Mouse (Mus musculus) heart, embryonic 10.5 days (tissue): ENCODE measurements at regions not wholly inside any gene's neighbourhood (a gene's known extent, or its start where the extent isn't known, plus 50 kb on each side); places are given as distances from the start of the nearest gene placed in this dataset.

Experiments used
- DNase-seq: peaks from one replicate; pipeline ENCODE4 v3.0.0-alpha.2; 2017; ENCODE audit warnings: low spot score
- H3K27ac ChIP-seq: fragments of 300-500 bp; sonication (generic); 2 replicates; pipeline ENCODE4 v1.5.1; 2016; ENCODE audit warnings: mild to moderate bottlenecking
- H3K27me3 ChIP-seq: fragments of 300-500 bp; sonication (generic); 2 replicates; pipeline ENCODE4 v1.6.1; 2016; ENCODE audit warnings: mild to moderate bottlenecking; ENCODE audit not compliant: poor library complexity, insufficient read depth, severe bottlenecking
- H3K36me3 ChIP-seq: fragments of 300-500 bp; sonication (generic); 2 replicates; pipeline ENCODE4 v1.6.1; 2016; ENCODE audit warnings: mild to moderate bottlenecking, moderate library complexity
- H3K4me1 ChIP-seq: fragments of 300-500 bp; sonication (generic); 2 replicates; pipeline ENCODE4 v1.6.1; 2016; ENCODE audit warnings: mild to moderate bottlenecking
- H3K4me3 ChIP-seq: fragments of 300-500 bp; sonication (generic); 2 replicates; pipeline ENCODE4 v1.5.1; 2016; ENCODE audit warnings: mild to moderate bottlenecking, moderate library complexity
- H3K9me3 ChIP-seq: fragments of 300-500 bp; sonication (generic); 2 replicates; pipeline ENCODE4 v1.6.1; 2016; ENCODE audit warnings: mild to moderate bottlenecking, moderate library complexity
- WGBS: fragments of 180-500 bp; shearing (Covaris S2); methylation state at CpG from one replicate; pipeline ENCODE4 v1.1.7; 2016; 5-methylcytosine and 5-hydroxymethylcytosine counted together

DNA sequence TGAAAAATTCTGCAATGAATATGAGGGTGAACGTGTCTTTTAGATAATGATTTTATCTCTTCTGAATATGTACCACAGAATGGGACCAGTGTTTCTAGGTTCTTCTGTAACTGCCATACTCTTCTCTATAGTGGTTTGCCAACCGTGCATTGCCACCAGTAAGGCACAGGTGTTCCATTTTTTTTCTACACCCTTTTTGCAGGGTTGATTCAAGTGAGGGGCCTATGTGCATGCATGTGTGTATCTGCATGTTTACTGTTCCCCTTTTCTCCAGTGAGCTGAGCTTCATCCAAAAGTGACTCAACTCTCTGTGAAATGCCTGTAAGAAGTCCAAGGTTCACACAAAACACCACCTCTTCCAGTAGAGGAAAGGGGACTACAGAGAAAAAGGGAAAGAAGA is 467.7 kb downstream of the Gsdmc2 start:
- H3K9me3 ChIP-seq = no peaks in the 10 kb centered on the region
- H3K27me3 ChIP-seq = no peaks in the 10 kb centered on the region
- 72% methylated on average over 2 of the region's 2 CpGs for WGBS
- no peak for DNase-seq
- H3K27ac ChIP-seq = no peak overlapping the region
- H3K4me3 ChIP-seq = no peak overlapping the region
- H3K36me3 ChIP-seq = no peaks in the 10 kb centered on the region
- no peaks in the 10 kb centered on the region for H3K4me1 ChIP-seq

DNA sequence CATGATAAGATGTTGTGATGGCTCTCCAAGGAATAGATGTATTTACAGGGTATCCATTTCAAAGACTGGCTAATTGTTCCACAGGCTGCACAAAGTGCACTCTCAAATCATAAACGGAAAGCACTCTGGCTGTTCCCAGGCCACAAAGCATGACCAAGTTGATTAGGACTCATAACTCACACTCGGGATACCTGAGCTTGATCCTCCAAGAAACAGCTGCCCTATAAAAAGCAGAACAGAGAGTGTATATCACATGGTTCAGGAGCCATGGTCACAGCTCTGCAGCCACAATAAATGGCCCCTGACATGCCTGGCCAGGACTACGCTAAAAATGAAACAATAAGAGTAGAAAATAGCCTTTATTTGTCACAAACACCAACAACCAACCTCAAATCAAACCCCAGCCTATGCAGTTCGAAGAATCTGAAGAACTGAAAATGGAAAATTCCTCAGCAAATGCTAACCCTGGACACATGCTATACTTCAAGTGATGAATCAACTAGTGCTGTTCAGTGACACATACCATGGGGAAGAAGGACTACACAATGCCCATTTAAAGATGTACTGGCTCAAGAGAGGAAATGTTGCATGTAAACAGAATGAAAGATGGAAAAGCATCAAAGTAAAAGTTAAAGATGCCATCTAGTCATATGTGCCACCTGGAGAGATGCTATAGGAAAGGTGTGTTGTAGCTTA is 473.5 kb downstream of the Gsdmc2 start:
- Histone ChIP-seq H3K9me3 (no peaks in the 10 kb centered on the region), H3K4me3 (no peak overlapping the region), H3K27me3 (no peaks in the 10 kb centered on the region), H3K36me3 (no peaks in the 10 kb centered on the region), H3K27ac (no peak overlapping the region), H3K4me1 (no peaks in the 10 kb centered on the region)
- no peak for DNase-seq
- WGBS = 80% methylated on average over 4 of the region's 4 CpGs

DNA sequence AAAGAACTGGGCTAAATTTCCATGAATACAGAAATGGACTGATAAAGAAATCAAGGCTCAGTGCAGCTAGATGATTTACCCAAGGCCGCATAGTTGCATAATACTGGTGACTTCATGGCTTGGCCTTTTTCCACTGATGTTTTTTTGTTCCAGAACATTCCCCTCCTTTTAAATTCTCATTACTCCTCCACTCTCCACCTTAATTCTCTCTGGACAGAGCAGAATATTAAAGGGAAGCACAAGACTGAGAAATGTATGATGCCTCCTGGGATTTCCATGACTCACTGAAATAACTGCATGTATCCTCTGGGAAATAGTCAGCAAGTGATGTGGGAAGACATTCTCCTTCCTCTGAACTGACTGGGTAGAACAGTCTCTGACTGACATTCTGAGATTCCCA is 480.5 kb downstream of the Gsdmc2 start:
- DNase-seq = no peak
- no peaks in the 10 kb centered on the region for H3K4me1 ChIP-seq
- no peaks in the 10 kb centered on the region for H3K27me3 ChIP-seq
- no peaks in the 10 kb centered on the region for H3K9me3 ChIP-seq
- no peak overlapping the region for H3K4me3 ChIP-seq
- H3K27ac ChIP-seq = no peak overlapping the region
- no peaks in the 10 kb centered on the region for H3K36me3 ChIP-seq
- WGBS = 70% methylated on average over 1 of the region's 1 CpGs

DNA sequence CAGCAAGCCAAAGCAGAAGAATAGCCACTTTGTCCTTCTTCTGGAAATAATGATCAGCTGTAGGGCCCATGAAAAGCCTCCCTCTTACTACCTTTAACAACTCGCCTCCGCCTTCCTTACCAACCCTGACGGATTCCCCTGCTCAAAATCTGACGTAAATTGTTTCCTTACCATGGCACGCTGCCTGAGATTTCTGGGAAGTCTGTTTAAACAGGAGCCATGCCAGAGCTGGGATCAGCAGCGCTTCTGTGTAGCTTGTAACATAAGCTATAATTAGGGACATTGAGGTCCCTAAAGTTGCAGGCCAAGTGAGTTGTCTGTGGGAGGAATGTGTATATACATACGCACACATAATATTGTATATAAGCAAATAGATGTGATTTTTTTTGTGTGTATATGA is 484.6 kb downstream of the Gsdmc2 start:
- Histone ChIP-seq H3K27me3 (no peaks in the 10 kb centered on the region), H3K4me3 (no peak overlapping the region), H3K36me3 (no peaks in the 10 kb centered on the region), H3K4me1 (no peaks in the 10 kb centered on the region), H3K27ac (no peak overlapping the region), H3K9me3 (no peaks in the 10 kb centered on the region)
- WGBS = 73% methylated on average over 7 of the region's 7 CpGs
- DNase-seq = no peak

DNA sequence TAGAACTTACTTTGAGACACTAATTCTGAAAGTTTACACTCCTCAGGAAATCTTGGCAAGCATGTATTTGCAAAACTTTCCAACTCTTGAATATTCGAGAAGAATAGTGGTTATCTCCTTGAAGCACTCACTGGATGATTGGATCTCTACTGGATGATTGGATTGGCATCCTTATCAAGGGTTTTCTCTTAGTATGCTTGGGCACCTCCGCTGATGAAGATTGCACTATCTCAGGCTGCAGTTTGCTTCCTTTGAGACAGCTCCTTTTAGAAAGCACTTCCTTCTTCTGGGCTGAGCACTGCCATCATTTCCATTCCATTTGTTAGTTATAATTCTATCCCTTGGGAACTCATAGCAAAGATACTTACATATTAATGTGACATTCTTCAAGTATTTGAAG is 503.2 kb downstream of the Gsdmc2 start:
- Histone ChIP-seq H3K27me3 (no peaks in the 10 kb centered on the region), H3K9me3 (no peaks in the 10 kb centered on the region), H3K27ac (no peak overlapping the region), H3K36me3 (no peaks in the 10 kb centered on the region), H3K4me3 (no peak overlapping the region), H3K4me1 (peaks cover 8% of the 10 kb centered on the region; the same call in 1 of the 2 replicates)
- no peak for DNase-seq
- WGBS = 40% methylated on average over 2 of the region's 2 CpGs

DNA sequence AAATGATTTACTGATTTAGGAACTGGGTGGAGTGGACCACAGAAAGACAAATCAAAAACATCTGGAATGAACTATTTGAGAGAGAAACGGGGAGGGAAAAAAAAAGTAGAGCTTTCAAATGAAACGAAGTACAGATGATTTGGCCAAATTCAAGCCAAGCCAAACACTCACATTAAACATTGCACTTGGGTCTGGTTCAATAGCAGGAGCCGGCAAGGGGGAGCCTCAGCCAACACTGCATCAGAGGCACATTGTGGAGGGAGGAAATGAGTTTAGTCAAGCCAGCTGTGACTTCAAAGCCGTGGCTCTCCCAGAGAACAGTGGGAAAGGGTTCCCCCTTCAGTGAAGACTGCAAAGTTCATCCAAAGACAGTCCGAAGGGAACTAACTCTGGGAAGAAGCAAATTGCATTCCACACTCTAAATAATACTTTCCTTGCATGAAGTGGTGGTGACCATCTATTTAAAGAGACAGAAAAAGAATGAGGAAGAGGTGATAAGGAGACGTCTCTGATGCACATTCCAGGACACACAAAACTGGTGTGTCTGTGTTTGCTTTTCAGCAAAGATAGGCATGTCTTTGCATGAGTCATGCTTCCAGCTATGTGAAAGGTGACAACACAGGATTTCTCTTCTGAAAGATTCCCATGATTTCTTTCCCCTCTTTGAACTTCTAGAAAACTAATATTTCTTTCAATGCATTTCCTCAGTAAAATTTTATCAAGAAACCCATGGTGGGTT is 504.5 kb downstream of the Gsdmc2 start:
- Histone ChIP-seq H3K4me3 (no peak overlapping the region), H3K36me3 (no peaks in the 10 kb centered on the region), H3K9me3 (no peaks in the 10 kb centered on the region), H3K4me1 (peaks cover 8% of the 10 kb centered on the region; the same call in 1 of the 2 replicates), H3K27ac (peak overlapping the region; percentile 16; the same call in 1 of the 2 replicates), H3K27me3 (no peaks in the 10 kb centered on the region)
- 19% methylated on average over 6 of the region's 6 CpGs for WGBS
- DNase-seq = no peak

DNA sequence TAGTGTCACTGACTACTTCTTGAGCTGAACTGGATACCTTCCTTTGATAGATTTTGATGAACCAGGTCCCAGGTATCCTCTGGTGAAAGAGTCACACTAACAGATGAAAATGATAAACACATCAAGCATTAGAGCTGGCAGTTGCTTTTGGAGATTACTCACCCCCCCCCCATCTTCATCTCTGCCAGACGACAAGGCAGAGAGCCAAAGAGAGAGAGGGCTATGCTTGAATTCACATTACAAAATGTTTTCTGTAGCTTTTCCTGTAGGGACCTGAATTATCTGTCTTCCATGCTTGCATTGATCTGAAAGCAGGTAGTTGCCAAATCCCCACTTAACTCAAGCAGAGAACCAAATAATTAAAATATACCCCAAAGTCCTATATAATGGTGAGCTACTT is 525.3 kb downstream of the Gsdmc2 start:
- Histone ChIP-seq H3K27ac (no peak overlapping the region), H3K9me3 (no peaks in the 10 kb centered on the region), H3K4me3 (no peak overlapping the region), H3K36me3 (no peaks in the 10 kb centered on the region), H3K4me1 (no peaks in the 10 kb centered on the region), H3K27me3 (no peaks in the 10 kb centered on the region)
- 56% methylated on average over 1 of the region's 1 CpGs for WGBS
- DNase-seq = no peak

DNA sequence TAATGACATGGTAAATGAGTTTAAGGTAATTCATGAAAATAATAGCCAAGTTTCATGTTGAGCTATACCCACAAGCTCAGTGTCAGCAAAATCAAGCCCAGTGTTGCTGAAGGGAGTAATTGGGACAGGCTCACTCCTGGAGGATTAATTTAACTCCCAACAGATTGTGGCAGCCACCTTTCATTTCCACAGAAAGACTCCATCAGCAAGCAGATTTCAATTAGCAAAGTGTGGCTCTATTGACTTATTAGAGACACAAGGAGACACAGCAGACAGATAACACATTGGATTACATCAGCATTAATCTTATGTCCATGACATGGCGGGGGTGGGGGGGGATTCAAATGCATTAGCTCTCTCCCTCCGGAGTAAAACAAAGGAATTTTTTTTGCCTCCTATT is 534.6 kb downstream of the Gsdmc2 start:
- no peaks in the 10 kb centered on the region for H3K9me3 ChIP-seq
- H3K27ac ChIP-seq = no peak overlapping the region
- 79% methylated on average over 2 of the region's 2 CpGs for WGBS
- no peaks in the 10 kb centered on the region for H3K4me1 ChIP-seq
- DNase-seq = no peak
- no peaks in the 10 kb centered on the region for H3K36me3 ChIP-seq
- H3K27me3 ChIP-seq = no peaks in the 10 kb centered on the region
- H3K4me3 ChIP-seq = no peak overlapping the region

DNA sequence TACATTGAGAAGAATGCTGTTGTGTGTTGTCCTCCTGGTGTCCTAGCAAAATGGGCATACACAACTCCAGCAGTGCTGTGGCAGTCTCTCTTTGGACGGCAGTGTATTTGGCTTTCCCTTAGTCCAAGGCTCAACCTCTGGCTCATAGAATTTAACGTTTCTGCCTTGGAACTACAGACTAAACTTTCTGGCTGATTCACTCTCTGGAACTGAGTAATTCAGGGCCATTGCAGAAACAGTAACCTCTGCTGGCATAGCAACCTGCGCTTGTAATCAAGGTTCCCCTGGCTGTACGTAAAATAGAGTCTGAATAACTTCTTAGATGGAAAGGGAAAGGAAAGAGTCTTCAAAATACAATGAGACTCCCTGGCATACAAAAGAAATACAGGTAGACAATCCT is 545.7 kb downstream of the Gsdmc2 start:
- H3K4me1 ChIP-seq = no peaks in the 10 kb centered on the region
- WGBS = 81% methylated on average over 4 of the region's 4 CpGs
- H3K36me3 ChIP-seq = no peaks in the 10 kb centered on the region
- no peak overlapping the region for H3K27ac ChIP-seq
- H3K4me3 ChIP-seq = no peak overlapping the region
- H3K27me3 ChIP-seq = no peaks in the 10 kb centered on the region
- no peak for DNase-seq
- H3K9me3 ChIP-seq = no peaks in the 10 kb centered on the region

DNA sequence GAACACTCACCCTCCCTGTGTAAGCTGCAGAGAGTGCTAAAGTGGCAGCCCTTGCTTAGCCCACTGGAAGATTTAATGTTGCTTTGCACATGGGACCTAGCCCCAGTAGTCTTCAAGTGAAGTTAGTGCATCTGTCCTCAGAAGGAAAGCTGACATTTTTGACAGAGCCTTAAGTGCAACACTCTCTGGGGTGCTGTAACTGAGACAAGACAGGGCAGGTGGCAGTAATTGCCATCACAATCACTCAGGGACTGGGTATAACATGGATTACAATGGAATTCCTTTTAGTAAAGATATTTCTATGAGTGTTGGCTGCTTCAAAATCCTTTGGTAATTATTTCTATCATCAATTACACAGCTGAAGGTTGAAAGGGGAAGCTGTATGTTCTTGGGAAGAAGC is 556.4 kb downstream of the Gsdmc2 start:
- Histone ChIP-seq H3K36me3 (no peaks in the 10 kb centered on the region), H3K9me3 (no peaks in the 10 kb centered on the region), H3K27me3 (no peaks in the 10 kb centered on the region), H3K27ac (no peak overlapping the region), H3K4me3 (no peak overlapping the region), H3K4me1 (no peaks in the 10 kb centered on the region)
- DNase-seq = no peak

DNA sequence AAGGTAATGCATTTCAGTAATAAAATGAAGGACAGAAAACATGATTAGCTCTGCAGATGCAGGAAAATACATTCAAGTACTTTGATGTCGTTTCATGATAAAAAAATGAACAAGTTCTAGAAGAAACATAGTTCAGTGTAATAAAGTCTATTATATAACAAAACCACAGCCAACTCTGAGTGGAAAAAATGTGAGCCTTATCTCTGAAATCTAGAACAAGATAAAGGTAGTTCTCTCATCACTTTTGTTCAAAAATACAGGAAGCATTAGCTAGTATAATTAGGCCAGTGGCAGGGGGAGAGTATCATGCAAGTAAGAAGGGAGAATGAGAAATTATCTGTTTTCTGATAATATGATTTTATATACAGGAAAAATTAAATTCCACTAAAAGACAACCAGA is 559.0 kb downstream of the Gsdmc2 start:
- H3K4me3 ChIP-seq = no peak overlapping the region
- H3K36me3 ChIP-seq = no peaks in the 10 kb centered on the region
- H3K4me1 ChIP-seq = no peaks in the 10 kb centered on the region
- no peaks in the 10 kb centered on the region for H3K27me3 ChIP-seq
- H3K9me3 ChIP-seq = no peaks in the 10 kb centered on the region
- no peak overlapping the region for H3K27ac ChIP-seq
- DNase-seq = no peak
- 83% methylated on average over 1 of the region's 1 CpGs for WGBS

DNA sequence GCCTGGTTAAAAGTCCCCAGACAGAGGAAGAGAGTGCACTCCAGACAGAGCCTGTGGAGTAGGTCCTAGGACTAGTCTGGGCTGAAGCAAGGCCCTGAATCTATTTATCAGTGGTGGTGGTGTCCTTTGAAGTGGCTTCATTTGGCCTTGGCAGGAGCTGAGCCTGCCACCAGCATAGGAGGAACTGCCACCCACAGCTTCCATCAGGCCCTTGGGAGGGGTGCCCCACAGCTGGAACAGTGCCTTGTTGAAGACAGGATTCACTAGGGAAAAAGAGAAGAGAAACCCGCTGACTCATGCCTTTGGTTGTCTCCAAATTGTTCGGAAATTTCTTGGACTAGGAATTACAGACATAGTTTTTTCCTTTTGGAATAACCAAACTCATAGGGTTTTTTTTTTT is 574.6 kb downstream of the Gsdmc2 start:
- H3K36me3 ChIP-seq = no peaks in the 10 kb centered on the region
- no peak overlapping the region for H3K27ac ChIP-seq
- no peaks in the 10 kb centered on the region for H3K4me1 ChIP-seq
- H3K9me3 ChIP-seq = no peaks in the 10 kb centered on the region
- no peak overlapping the region for H3K4me3 ChIP-seq
- 81% methylated on average over 2 of the region's 2 CpGs for WGBS
- no peak for DNase-seq
- no peaks in the 10 kb centered on the region for H3K27me3 ChIP-seq

DNA sequence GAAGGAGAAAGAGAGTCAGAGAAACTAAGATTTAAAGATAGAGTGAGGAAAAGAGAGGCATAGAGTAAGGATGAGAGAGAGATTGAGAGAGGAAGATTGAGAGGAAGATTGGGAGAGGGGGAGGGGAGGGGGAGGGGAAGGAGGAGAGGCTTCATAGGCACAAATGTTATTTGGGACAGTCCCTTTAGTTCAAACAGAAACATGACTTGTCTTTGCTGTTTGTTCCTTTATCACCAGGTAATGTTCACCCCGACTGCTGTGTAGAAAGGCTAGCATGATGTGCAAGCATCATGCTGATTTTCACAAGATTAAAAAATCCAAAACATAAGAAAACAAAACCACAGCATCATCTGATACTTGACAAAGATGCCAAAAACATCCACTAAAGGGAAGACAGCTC is 579.1 kb downstream of the Gsdmc2 start:
- no peaks in the 10 kb centered on the region for H3K4me1 ChIP-seq
- no peak overlapping the region for H3K27ac ChIP-seq
- H3K36me3 ChIP-seq = no peaks in the 10 kb centered on the region
- H3K27me3 ChIP-seq = no peaks in the 10 kb centered on the region
- no peaks in the 10 kb centered on the region for H3K9me3 ChIP-seq
- no peak overlapping the region for H3K4me3 ChIP-seq
- DNase-seq = no peak
- WGBS = 84% methylated on average over 1 of the region's 1 CpGs

DNA sequence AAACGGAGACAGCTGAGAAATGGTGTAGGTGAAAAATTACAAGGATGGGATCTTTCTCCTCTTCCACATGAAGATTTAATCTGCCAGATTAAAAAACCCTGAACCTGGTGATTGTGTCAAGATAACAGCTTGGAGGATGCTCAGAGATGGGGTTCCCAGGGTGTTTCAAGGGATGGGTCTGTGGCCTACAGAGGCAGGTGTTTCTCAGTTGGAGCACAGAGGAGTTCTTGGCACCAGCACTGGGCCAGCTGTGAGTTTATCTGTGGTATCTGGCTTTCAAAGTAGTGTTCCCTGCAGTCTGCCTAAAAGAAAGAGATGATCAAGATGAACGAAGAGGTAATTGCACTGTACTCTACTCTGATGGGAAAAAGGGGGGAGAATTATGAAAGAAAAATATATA is 589.2 kb downstream of the Gsdmc2 start:
- WGBS = 81% methylated on average over 2 of the region's 2 CpGs
- Histone ChIP-seq H3K36me3 (no peaks in the 10 kb centered on the region), H3K27ac (no peak overlapping the region), H3K4me3 (no peak overlapping the region), H3K27me3 (no peaks in the 10 kb centered on the region), H3K9me3 (no peaks in the 10 kb centered on the region), H3K4me1 (no peaks in the 10 kb centered on the region)
- no peak for DNase-seq
